Mouse (Mus musculus) hindbrain, postnatal 0 days (tissue): ENCODE data around the gene Efemp1. TPM values are rescaled to one million over a fixed set of nuclear protein-coding genes. Genes with fewer than 3 reads are reported as not detected.

Experiments
- ATAC-seq: fragments of 200-750 bp; cut with Nextera tagmentation; 2 replicates; pipeline ENCODE4 v1.8.0; 2017; ENCODE audit warnings: mild to moderate bottlenecking, moderate TSS enrichment, moderate library complexity
- DNase-seq: peaks from one replicate; pipeline ENCODE4 v3.0.0-alpha.2; 2015; ENCODE audit warnings: low spot score
- H3K27ac ChIP-seq: fragments of 300-500 bp; sonication (generic); 2 replicates; pipeline ENCODE4 v1.5.1; 2014; ENCODE audit warnings: mild to moderate bottlenecking
- H3K27me3 ChIP-seq: fragments of 300-500 bp; sonication (generic); 2 replicates; pipeline ENCODE4 v1.6.1; 2014; ENCODE audit warnings: low read length, mixed read lengths; ENCODE audit not compliant: insufficient read depth
- H3K36me3 ChIP-seq: fragments of 300-500 bp; sonication (generic); 2 replicates; pipeline ENCODE4 v1.6.1; 2014; ENCODE audit warnings: low read length, mixed read lengths; ENCODE audit not compliant: insufficient read depth
- H3K4me1 ChIP-seq: fragments of 300-500 bp; sonication (generic); 2 replicates; pipeline ENCODE4 v1.6.1; 2014; ENCODE audit warnings: antibody characterized with exemption, low read length, mixed read lengths; ENCODE audit not compliant: insufficient read depth
- H3K4me2 ChIP-seq: fragments of 300-500 bp; sonication (generic); 2 replicates; pipeline ENCODE4 v1.6.1; 2014; ENCODE audit warnings: low read depth, mild to moderate bottlenecking, low read length, moderate library complexity, mixed read lengths
- H3K4me3 ChIP-seq: fragments of 300-500 bp; sonication (generic); 2 replicates; pipeline ENCODE4 v1.5.1; 2014; ENCODE audit warnings: low read length
- H3K9ac ChIP-seq: fragments of 300-500 bp; sonication (generic); replicated peaks from 2 replicates; pipeline ENCODE4 v1.6.1; 2014; ENCODE audit warnings: mild to moderate bottlenecking, low read length, moderate library complexity, mixed read lengths
- H3K9me3 ChIP-seq: fragments of 300-500 bp; sonication (generic); 2 replicates; pipeline ENCODE4 v1.6.1; 2016; ENCODE audit warnings: low read length, mixed read lengths
- CTCF ChIP-seq: IDR thresholded peaks from 2 replicates; pipeline ENCODE4 v1.5.1; 2016; ENCODE audit warnings: antibody characterized with exemption, control low read depth, low read depth
- WGBS: fragments of 180-500 bp; shearing (Covaris S2); extraction: QIAGEN DNeasy Blood & Tissue Kit; methylation state at CpG from one replicate; pipeline ENCODE4 v1.1.7; 2014; 5-methylcytosine and 5-hydroxymethylcytosine counted together
- polyA plus RNA-seq: library from polyadenylated mRNA; unstranded; fragments of >200 nt; fragmentation: Nextera tagmentation; extraction: Ambion mirVana; gene quantifications from 2 replicates; pipeline ENCODE4 v1.2.1, GENCODE M21; 2015
- total RNA-seq: library from RNA; depleted of rRNA; stranded (reverse); fragments of >200 nt; gene quantifications from 2 replicates; pipeline ENCODE4 v1.2.3, GENCODE M21; 2014

The Efemp1 gene
- total and polyA plus RNA-seq, 2 experiments from 2014 or later: 7.1 to 10.3 TPM

- no peak for TF ChIP-seq CTCF
- no peak overlapping the region for H3K9ac ChIP-seq
- no peaks in the 10 kb centered on the region for H3K36me3 ChIP-seq
- H3K9me3 ChIP-seq: no peaks in the 10 kb centered on the region
- H3K4me2 ChIP-seq: no peak overlapping the region
- no peaks in the 10 kb centered on the region for H3K4me1 ChIP-seq
- no peak for ATAC-seq
- no peaks in the 10 kb centered on the region for H3K27me3 ChIP-seq
- DNase-seq: no peak
- H3K27ac ChIP-seq: no peak overlapping the region
- no peak overlapping the region for H3K4me3 ChIP-seq
Observed at GRCm38 (mm10) chr11:28835141-28835540, 17.9 kb upstream of the Efemp1 start.

GRCm38 (mm10) chr11:28849841-28850240, 3.2 kb upstream of the Efemp1 start:
- no peaks in the 10 kb centered on the region for H3K36me3 ChIP-seq
- H3K4me3 ChIP-seq: no peak overlapping the region
- DNase-seq (no peak), ATAC-seq (no peak)
- H3K4me2 ChIP-seq: no peak overlapping the region
- no peak overlapping the region for H3K9ac ChIP-seq
- H3K9me3 ChIP-seq: no peaks in the 10 kb centered on the region
- H3K27me3 ChIP-seq: no peaks in the 10 kb centered on the region
- H3K27ac ChIP-seq: no peak overlapping the region
- peaks cover 8% of the 10 kb centered on the region; the same call in 1 of the 2 replicates for H3K4me1 ChIP-seq
- no peak for TF ChIP-seq CTCF

- Histone ChIP-seq H3K4me1 (peaks cover 8% of the 10 kb centered on the region; the same call in 1 of the 2 replicates), H3K9ac (no peak overlapping the region), H3K27me3 (no peaks in the 10 kb centered on the region), H3K4me2 (no peak overlapping the region), H3K4me3 (no peak overlapping the region), H3K9me3 (no peaks in the 10 kb centered on the region), H3K27ac (no peak overlapping the region), H3K36me3 (no peaks in the 10 kb centered on the region)
- ATAC-seq (no peak), DNase-seq (no peak)
- WGBS: 80% methylated on average over 4 of the region's 4 CpGs
- no peak for TF ChIP-seq CTCF
Observed at GRCm38 (mm10) chr11:28851645-28852044, 1.4 kb upstream of the Efemp1 start.

GRCm38 (mm10) chr11:28852361-28852919, 564 bp upstream of the Efemp1 start:
- H3K4me3 ChIP-seq: peak overlapping the region; percentile 40; the same call in 1 of the 2 replicates
- no peaks in the 10 kb centered on the region for H3K27me3 ChIP-seq
- peaks cover 8% of the 10 kb centered on the region; the same call in 1 of the 2 replicates for H3K4me1 ChIP-seq
- WGBS: 45% methylated on average over 6 of the region's 6 CpGs
- no peaks in the 10 kb centered on the region for H3K36me3 ChIP-seq
- H3K4me2 ChIP-seq: peak overlapping the region; percentile 67
- no peak for TF ChIP-seq CTCF
- no peak overlapping the region for H3K27ac ChIP-seq
- no peak overlapping the region for H3K9ac ChIP-seq
- no peak for ATAC-seq
- no peak for DNase-seq
- no peaks in the 10 kb centered on the region for H3K9me3 ChIP-seq

- no peaks in the 10 kb centered on the region for H3K36me3 ChIP-seq
- H3K27me3 ChIP-seq: no peaks in the 10 kb centered on the region
- no peaks in the 10 kb centered on the region for H3K9me3 ChIP-seq
- no peak for TF ChIP-seq CTCF
- no peak overlapping the region for H3K4me3 ChIP-seq
- H3K4me2 ChIP-seq: no peak overlapping the region
- H3K27ac ChIP-seq: no peak overlapping the region
- DNase-seq (no peak), ATAC-seq (no peak)
- no peak overlapping the region for H3K9ac ChIP-seq
- no peaks in the 10 kb centered on the region for H3K4me1 ChIP-seq
Observed at GRCm38 (mm10) chr11:28859125-28859524, 6.1 kb downstream of the Efemp1 start.

- WGBS: 78% methylated on average over 2 of the region's 2 CpGs
- Histone ChIP-seq H3K4me2 (no peak overlapping the region), H3K9me3 (no peaks in the 10 kb centered on the region), H3K4me1 (no peaks in the 10 kb centered on the region), H3K9ac (no peak overlapping the region), H3K27me3 (no peaks in the 10 kb centered on the region), H3K4me3 (no peak overlapping the region), H3K27ac (no peak overlapping the region), H3K36me3 (no peaks in the 10 kb centered on the region)
- ATAC-seq: no peak
- no peak for DNase-seq
- no peak for TF ChIP-seq CTCF
Observed at GRCm38 (mm10) chr11:28869129-28869528, 16.1 kb downstream of the Efemp1 start.

GRCm38 (mm10) chr11:28881381-28881976, 28.5 kb downstream of the Efemp1 start:
- Histone ChIP-seq H3K27ac (no peak overlapping the region), H3K4me3 (no peak overlapping the region), H3K27me3 (no peaks in the 10 kb centered on the region), H3K4me1 (no peaks in the 10 kb centered on the region), H3K9ac (no peak overlapping the region), H3K36me3 (no peaks in the 10 kb centered on the region), H3K4me2 (no peak overlapping the region), H3K9me3 (no peaks in the 10 kb centered on the region)
- WGBS: 78% methylated on average over 2 of the region's 2 CpGs
- TF ChIP-seq CTCF: no peak
- DNase-seq: no peak
- no peak for ATAC-seq
